In genomic region chr10:120875672-120876463, GRCm38 (mm10) we compare ENCODE assay signal across 8 mouse cellular contexts. TPM values are rescaled to one million over a fixed set of nuclear protein-coding genes. Genes with fewer than 3 reads are reported as not detected.
DNase-seq lines count a peak whose midpoint lies in the region; ATAC-seq and TF ChIP-seq lines count a peak whose summit lies in the region.

No protein-coding gene starts in this region.

- peaks cover 25% of the 10 kb centered on the region for H3K4me1 ChIP-seq in embryonic facial prominence, embryonic 14.5 days (ENCODE audit: control insufficient read depth, insufficient read depth, low read length)
- H3K4me1 ChIP-seq in kidney, embryonic 14.5 days (ENCODE audit: control insufficient read depth, insufficient read depth, low read length) = peaks cover 35% of the 10 kb centered on the region
- peaks cover 38% of the 10 kb centered on the region for H3K4me1 ChIP-seq in limb, embryonic 14.5 days (ENCODE audit: control insufficient read depth, insufficient read depth, low read length)
- peaks cover 3% of the 10 kb centered on the region; the same call in 1 of the 2 replicates for H3K4me1 ChIP-seq in midbrain, embryonic 16.5 days (ENCODE audit: control insufficient read depth, insufficient read depth, low read length)

- peak overlapping the region; percentile 44 for H3K4me2 ChIP-seq in embryonic facial prominence, embryonic 14.5 days (ENCODE audit: low read depth, low read length)
- H3K4me2 ChIP-seq in kidney, embryonic 14.5 days (replicated peaks; ENCODE audit: low read depth, low read length) = peak overlapping the region; percentile 35
- peak overlapping the region; percentile 36 for H3K4me2 ChIP-seq in limb, embryonic 14.5 days (replicated peaks; ENCODE audit: low read depth, low read length, severe bottlenecking)
- H3K4me2 ChIP-seq in midbrain, embryonic 16.5 days (ENCODE audit: low read length) = peak overlapping the region; percentile 38

- 17% methylated on average over 26 of the region's 26 CpGs for WGBS in embryonic facial prominence, embryonic 14.5 days
- WGBS in kidney, embryonic 14.5 days = 20% methylated on average over 26 of the region's 26 CpGs
- WGBS in limb, embryonic 14.5 days = 16% methylated on average over 26 of the region's 26 CpGs
- 19% methylated on average over 26 of the region's 26 CpGs for WGBS in midbrain, embryonic 16.5 days

- H3K4me3 ChIP-seq in embryonic facial prominence, embryonic 14.5 days (ENCODE audit: low read depth, low read length) = 0 out of 2 replicates have a peak overlapping the region, but pooled peaks have one; percentile 8
- no peak overlapping the region for H3K4me3 ChIP-seq in kidney, embryonic 14.5 days (ENCODE audit: low read length)
- no peak overlapping the region; the same call in 1 of the 2 replicates for H3K4me3 ChIP-seq in limb, embryonic 14.5 days (replicated peaks; ENCODE audit: low read length)
- no peak overlapping the region for H3K4me3 ChIP-seq in midbrain, embryonic 16.5 days (ENCODE audit: low read depth, low read length)

- TF ChIP-seq POLR2A in limb, embryonic 14.5 days (IDR thresholded peaks at IDR 0.05; ENCODE audit: borderline replicate concordance, extremely low read depth, insufficient read depth, insufficient read length) = no peak

- no peak overlapping the region for H3K27ac ChIP-seq in embryonic facial prominence, embryonic 14.5 days (replicated peaks; ENCODE audit: low read depth, low read length)
- H3K27ac ChIP-seq in kidney, embryonic 14.5 days (ENCODE audit: low read depth, low read length) = 0 out of 2 replicates have a peak overlapping the region, but pooled peaks have one; percentile 42
- H3K27ac ChIP-seq in limb, embryonic 14.5 days (replicated peaks; ENCODE audit: low read depth, low read length) = no peak overlapping the region
- no peak overlapping the region for H3K27ac ChIP-seq in midbrain, embryonic 16.5 days (ENCODE audit: low read length)

- H3K9me3 ChIP-seq in embryonic facial prominence, embryonic 14.5 days (ENCODE audit: control insufficient read depth, low read length) = no peaks in the 10 kb centered on the region
- no peaks in the 10 kb centered on the region for H3K9me3 ChIP-seq in kidney, embryonic 14.5 days (ENCODE audit: control insufficient read depth, low read length)
- no peaks in the 10 kb centered on the region for H3K9me3 ChIP-seq in limb, embryonic 14.5 days (ENCODE audit: control insufficient read depth, low read length)
- no peaks in the 10 kb centered on the region for H3K9me3 ChIP-seq in midbrain, embryonic 16.5 days (replicated peaks; ENCODE audit: control insufficient read depth, low read length, poor library complexity, severe bottlenecking)

- ATAC-seq in embryonic facial prominence, embryonic 14.5 days (ENCODE audit: low read depth) = peak; percentile 78
- ATAC-seq in kidney, embryonic 14.5 days (ENCODE audit: low FRiP score, low TSS enrichment) = no peak
- peak; percentile 64 for ATAC-seq in limb, embryonic 14.5 days (ENCODE audit: low FRiP score, low read depth)
- ATAC-seq in midbrain, embryonic 16.5 days = peak; percentile 80

- no peak overlapping the region for H3K9ac ChIP-seq in embryonic facial prominence, embryonic 14.5 days (ENCODE audit: low read depth, low read length)
- no peak overlapping the region for H3K9ac ChIP-seq in kidney, embryonic 14.5 days (ENCODE audit: low read depth, low read length)
- H3K9ac ChIP-seq in limb, embryonic 14.5 days (ENCODE audit: low read depth, low read length, severe bottlenecking) = no peak overlapping the region
- no peak overlapping the region for H3K9ac ChIP-seq in midbrain, embryonic 16.5 days (ENCODE audit: low read depth, low read length)

- peak; percentile 77 for DNase-seq in 3T3-L1 (ENCODE audit: low read depth, low spot score)
- DNase-seq in adrenal gland, postnatal 36 days = peak; percentile 91 to 94
- peak; percentile 87 for DNase-seq in embryonic facial prominence, embryonic 14.5 days (ENCODE audit: low spot score)
- DNase-seq in heart, adult 9 months (ENCODE audit: low spot score in 2 of 2) = peak; percentile 56 to 87
- DNase-seq in limb, embryonic 14.5 days (ENCODE audit: low spot score) = peak; percentile 92
- peak; percentile 43 to 82 for DNase-seq in spleen, postnatal 10 days (ENCODE audit: low spot score in 2 of 2)

- no peaks in the 10 kb centered on the region for H3K36me3 ChIP-seq in embryonic facial prominence, embryonic 14.5 days (ENCODE audit: control insufficient read depth, insufficient read depth, low read length)
- H3K36me3 ChIP-seq in kidney, embryonic 14.5 days (ENCODE audit: control insufficient read depth, insufficient read depth, low read length) = no peaks in the 10 kb centered on the region
- no peaks in the 10 kb centered on the region for H3K36me3 ChIP-seq in limb, embryonic 14.5 days (ENCODE audit: control insufficient read depth, insufficient read depth, low read length)
- no peaks in the 10 kb centered on the region for H3K36me3 ChIP-seq in midbrain, embryonic 16.5 days (ENCODE audit: control insufficient read depth, insufficient read depth, low read length)

- no peaks in the 10 kb centered on the region for H3K27me3 ChIP-seq in embryonic facial prominence, embryonic 14.5 days (replicated peaks; ENCODE audit: control insufficient read depth, insufficient read depth, low read length)
- H3K27me3 ChIP-seq in kidney, embryonic 14.5 days (ENCODE audit: control insufficient read depth, insufficient read depth, low read length) = no peaks in the 10 kb centered on the region
- H3K27me3 ChIP-seq in limb, embryonic 14.5 days (ENCODE audit: control insufficient read depth, insufficient read depth, low read length) = no peaks in the 10 kb centered on the region
- H3K27me3 ChIP-seq in midbrain, embryonic 16.5 days (ENCODE audit: control insufficient read depth, insufficient read depth, low read depth, low read length) = no peaks in the 10 kb centered on the region

RNA-seq across cellular contexts. Expression of gene Msrb3, which starts 23.0 kb away (rescaled TPM):
- 10 to 100 TPM; 47.1 to 68.1 TPM for total RNA-seq in adrenal gland, postnatal 36 days (2021)
- 10.1 and 13.6 TPM in 2 replicates for polyA plus RNA-seq in embryonic facial prominence, embryonic 14.5 days (2014; fragmentation: Nextera tagmentation; extraction: Ambion mirVana)
- 10.2 TPM in 2 replicates for polyA plus RNA-seq in kidney, embryonic 14.5 days (2014; fragmentation: Nextera tagmentation; extraction: Ambion mirVana)
- polyA plus RNA-seq in limb, embryonic 14.5 days (2012; rRNA removed) = 28.2 and 28.8 TPM in 2 replicates
- 13.9 and 17.3 TPM in 2 replicates for polyA plus RNA-seq in limb, embryonic 14.5 days (2014; fragmentation: Nextera tagmentation; extraction: Ambion mirVana)
- 1.0 and 1.3 TPM in 2 replicates for polyA plus RNA-seq in midbrain, embryonic 16.5 days (2015; fragmentation: Nextera tagmentation; extraction: Ambion mirVana)
